Mouse (Mus musculus) thymus, adult 2 months (tissue): ENCODE measurements around the gene G2e3.

Experiments
- CTCF ChIP-seq: fragments of 200-500 bp; IDR thresholded peaks from 2 replicates; pipeline ENCODE4 v1.5.1; 2012; ENCODE audit warnings: mild to moderate bottlenecking, control low read depth, low read length, moderate library complexity, borderline replicate concordance; ENCODE audit not compliant: control insufficient read depth, poor library complexity, insufficient read depth; ENCODE audit errors: extremely low read depth
- POLR2A ChIP-seq: fragments of 200-500 bp; IDR thresholded peaks from 2 replicates; pipeline ENCODE4 v1.6.1; 2012; ENCODE audit warnings: mild to moderate bottlenecking, low read length, control low read depth, moderate library complexity; ENCODE audit not compliant: control insufficient read depth, poor library complexity, insufficient read depth; ENCODE audit errors: extremely low read depth

DNA sequence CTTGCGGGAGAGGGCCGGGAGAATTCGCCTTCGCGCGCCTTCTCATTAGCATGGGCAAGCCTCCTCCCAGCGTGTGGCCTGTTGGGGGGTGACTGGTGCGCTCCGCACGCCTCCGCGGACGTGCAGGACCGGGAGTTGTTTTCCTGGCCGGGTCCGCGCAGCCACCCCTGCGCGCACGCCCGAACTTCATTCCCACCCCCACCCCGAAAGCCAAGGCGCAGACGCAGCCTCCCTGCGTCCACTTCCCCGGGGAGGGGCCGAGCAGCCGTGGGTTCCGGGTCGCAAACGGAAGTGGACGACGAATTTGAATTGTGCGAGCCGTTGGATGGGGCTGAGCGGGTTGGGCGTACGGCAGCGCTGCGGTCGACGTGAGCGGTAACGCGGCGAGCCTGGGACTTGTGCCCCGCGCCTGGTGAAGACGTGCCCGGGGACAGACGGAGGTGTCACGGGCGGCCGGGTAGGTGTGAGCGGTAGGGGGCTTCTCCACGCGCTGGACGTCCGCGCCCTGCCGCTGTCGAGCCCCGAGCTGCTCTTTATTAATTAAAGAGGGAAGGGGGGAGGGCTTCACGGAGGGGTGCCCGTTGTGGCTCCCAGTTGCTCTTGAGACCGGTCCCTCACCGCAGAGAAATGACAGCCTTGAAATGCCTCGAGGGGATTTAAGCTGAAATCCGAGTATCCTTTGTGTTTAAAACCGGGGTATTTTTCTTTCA, at the start of gene G2e3:
- TF ChIP-seq CTCF (no peak), POLR2A (peak; percentile 80; the same call in 1 of the 2 replicates)
